Mouse (Mus musculus): ENCODE results near the gene Cpd.

The Cpd gene

GRCm38 (mm10) chr11:76846878-76847222 is at the start of gene Cpd:
Gene Cpd, minus strand, starts transcription at chr11:76847018.
- peak; percentile 97 for DNase-seq (ENCODE audit: low read depth, low spot score)

GRCm38 (mm10) chr11:76896360-76896759 is 49.5 kb upstream of the Cpd start:
- no peak for DNase-seq (ENCODE audit: low read depth, low spot score)

GRCm38 (mm10) chr11:76894240-76894639 is 47.4 kb upstream of the Cpd start:
- peak; percentile 77 for DNase-seq (ENCODE audit: low read depth, low spot score)

- DNase-seq (ENCODE audit: low read depth, low spot score), result peak; percentile 62
These were observed 46.8 kb upstream of the Cpd start for GRCm38 (mm10) chr11:76893570-76893969.

GRCm38 (mm10) chr11:76892972-76893371 is 46.2 kb upstream of the Cpd start:
- no peak for DNase-seq (ENCODE audit: low read depth, low spot score)

- DNase-seq (ENCODE audit: low read depth, low spot score), result no peak
These were observed 45.0 kb upstream of the Cpd start for GRCm38 (mm10) chr11:76891738-76892349.

GRCm38 (mm10) chr11:76891171-76891570 is 44.4 kb upstream of the Cpd start:
- DNase-seq (ENCODE audit: low read depth, low spot score), result no peak

GRCm38 (mm10) chr11:76889339-76890164 is 42.7 kb upstream of the Cpd start:
- no peak for DNase-seq (ENCODE audit: low read depth, low spot score)

- no peak for DNase-seq (ENCODE audit: low read depth, low spot score)
These were observed 37.6 kb upstream of the Cpd start for GRCm38 (mm10) chr11:76884451-76884850.

- DNase-seq (ENCODE audit: low read depth, low spot score), result no peak
These were observed 33.0 kb upstream of the Cpd start for GRCm38 (mm10) chr11:76879816-76880215.

- DNase-seq (ENCODE audit: low read depth, low spot score), result no peak
These were observed 27.9 kb upstream of the Cpd start for GRCm38 (mm10) chr11:76874766-76875165.

GRCm38 (mm10) chr11:76873865-76874264 is 27.0 kb upstream of the Cpd start:
- DNase-seq (ENCODE audit: low read depth, low spot score), result no peak

GRCm38 (mm10) chr11:76872556-76873234 is 25.9 kb upstream of the Cpd start:
- DNase-seq (ENCODE audit: low read depth, low spot score), result no peak

GRCm38 (mm10) chr11:76861185-76861584 is 14.4 kb upstream of the Cpd start:
- no peak for DNase-seq (ENCODE audit: low read depth, low spot score)

GRCm38 (mm10) chr11:76859261-76859660 is 12.4 kb upstream of the Cpd start:
- no peak for DNase-seq (ENCODE audit: low read depth, low spot score)

GRCm38 (mm10) chr11:76858781-76859180 is 12.0 kb upstream of the Cpd start:
- no peak for DNase-seq (ENCODE audit: low read depth, low spot score)

GRCm38 (mm10) chr11:76857111-76857510 is 10.3 kb upstream of the Cpd start:
- DNase-seq (ENCODE audit: low read depth, low spot score), result no peak

GRCm38 (mm10) chr11:76856601-76857000 is 9.8 kb upstream of the Cpd start:
- no peak for DNase-seq (ENCODE audit: low read depth, low spot score)

- DNase-seq (ENCODE audit: low read depth, low spot score), result no peak
These were observed 7.9 kb upstream of the Cpd start for GRCm38 (mm10) chr11:76854475-76855341.

GRCm38 (mm10) chr11:76851512-76851911 is 4.7 kb upstream of the Cpd start:
- DNase-seq (ENCODE audit: low read depth, low spot score), result no peak

- no peak for DNase-seq (ENCODE audit: low read depth, low spot score)
These were observed 2.8 kb upstream of the Cpd start for GRCm38 (mm10) chr11:76849596-76849995.

GRCm38 (mm10) chr11:76848081-76848480 is 1.3 kb upstream of the Cpd start:
- DNase-seq (ENCODE audit: low read depth, low spot score), result no peak
